Mouse (Mus musculus): ENCODE data around the gene Rsph6a. TPM values are rescaled to one million over a fixed set of nuclear protein-coding genes. Genes with fewer than 3 reads are reported as not detected.
"Not testable (repeated sequence)": the region's sequence is repeated elsewhere in the genome, so short reads cannot be mapped to it uniquely, and the experiment has no call there.

Gene Rsph6a
- polyA plus RNA-seq, 1 experiment from 2014 or later: not detected

DNA sequence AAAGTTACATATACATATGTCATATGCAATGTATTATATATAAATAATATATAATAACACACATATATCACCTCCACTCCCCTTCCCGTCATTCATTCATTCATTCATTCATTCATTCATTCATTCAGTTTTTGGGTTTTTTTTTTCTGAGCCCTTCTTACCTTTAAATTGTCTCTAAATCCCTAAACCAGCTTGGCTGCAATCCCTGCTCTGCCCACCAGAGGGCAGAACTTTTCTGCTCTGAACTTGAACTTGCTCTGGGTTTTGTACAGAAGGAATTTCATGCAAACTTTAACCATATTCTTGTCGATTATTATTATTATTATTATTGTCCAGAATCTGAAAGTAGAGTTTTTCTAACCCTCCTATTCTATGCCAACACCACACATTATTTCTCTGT, 14.2 kb downstream of the Rsph6a start:
- no peak overlapping the region for H3K4me2 ChIP-seq (ENCODE audit: low read length)
- DNase-seq (ENCODE audit: low spot score) (peak; percentile 94), ATAC-seq (replicated peaks; ENCODE audit: low FRiP score, low TSS enrichment, low read depth) (no peak)
- no peak overlapping the region for H3K27ac ChIP-seq (ENCODE audit: low read depth)
- H3K27me3 ChIP-seq (replicated peaks; ENCODE audit: control insufficient read depth, insufficient read depth, low read length): peaks cover 36% of the 10 kb centered on the region
- no peaks in the 10 kb centered on the region for H3K9me3 ChIP-seq (ENCODE audit: control insufficient read depth, low read length)
- no peaks in the 10 kb centered on the region for H3K36me3 ChIP-seq (ENCODE audit: control insufficient read depth, insufficient read depth, low read length)
- H3K4me3 ChIP-seq (ENCODE audit: low read depth, low read length): no peak overlapping the region
- 2% methylated on average over 2 of the region's 2 CpGs for WGBS
- no peak overlapping the region for H3K9ac ChIP-seq (ENCODE audit: low read length)
- H3K4me1 ChIP-seq (replicated peaks; ENCODE audit: control insufficient read depth, insufficient read depth, low read length): no peaks in the 10 kb centered on the region

DNA sequence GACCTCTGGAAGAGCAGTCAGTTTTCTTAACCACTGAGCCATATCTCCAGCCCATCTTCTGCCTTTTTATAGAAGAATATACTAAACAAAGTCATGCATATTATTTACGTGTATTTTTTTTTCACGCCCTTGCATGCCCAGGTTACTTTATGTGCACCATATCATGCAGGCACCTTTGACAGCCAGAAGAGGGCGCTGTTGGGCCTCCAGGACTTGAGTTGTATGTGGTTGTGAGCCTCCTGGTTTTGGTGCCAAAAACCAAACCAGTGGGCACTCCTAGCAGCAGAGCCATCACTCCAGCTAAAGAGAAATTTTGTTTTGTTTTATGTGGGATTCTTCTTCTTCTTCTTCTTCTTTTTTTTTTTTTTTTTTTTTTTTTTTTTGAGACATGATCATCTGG, 15.0 kb downstream of the Rsph6a start:
- Histone ChIP-seq H3K9ac (ENCODE audit: low read length) (no peak overlapping the region), H3K9me3 (ENCODE audit: control insufficient read depth, low read length) (no peaks in the 10 kb centered on the region), H3K27ac (ENCODE audit: low read depth) (no peak overlapping the region), H3K4me1 (replicated peaks; ENCODE audit: control insufficient read depth, insufficient read depth, low read length) (no peaks in the 10 kb centered on the region), H3K27me3 (replicated peaks; ENCODE audit: control insufficient read depth, insufficient read depth, low read length) (peaks cover 30% of the 10 kb centered on the region), H3K4me3 (ENCODE audit: low read depth, low read length) (no peak overlapping the region), H3K36me3 (ENCODE audit: control insufficient read depth, insufficient read depth, low read length) (no peaks in the 10 kb centered on the region), H3K4me2 (ENCODE audit: low read length) (no peak overlapping the region)
- 42% methylated on average over 3 of the region's 3 CpGs for WGBS
- DNase-seq (ENCODE audit: low spot score) (no peak), ATAC-seq (replicated peaks; ENCODE audit: low FRiP score, low TSS enrichment, low read depth) (no peak)

DNA sequence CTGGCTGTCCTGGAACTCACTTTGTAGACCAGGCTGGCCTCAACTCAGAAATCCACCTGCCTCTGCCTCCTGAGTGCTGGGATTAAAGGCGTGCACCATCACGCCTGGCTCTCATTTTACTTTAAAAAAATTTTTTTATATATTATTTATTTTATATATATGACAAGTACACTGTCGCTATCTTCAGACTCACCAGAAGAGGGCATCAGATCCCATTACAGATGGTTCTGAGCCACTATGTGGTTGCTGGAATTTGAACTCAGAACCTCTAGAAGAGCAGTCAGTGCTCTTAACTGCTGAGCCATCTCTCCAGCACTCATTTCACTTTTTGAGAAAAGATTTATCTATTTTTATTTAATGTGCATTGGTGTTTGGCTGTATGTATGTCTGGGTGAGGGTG, 16.5 kb downstream of the Rsph6a start:
- not testable (repeated sequence) for H3K36me3 ChIP-seq (ENCODE audit: control insufficient read depth, insufficient read depth, low read length); H3K27ac ChIP-seq (ENCODE audit: low read depth); H3K4me3 ChIP-seq (ENCODE audit: low read depth, low read length); H3K9ac ChIP-seq (ENCODE audit: low read length); ATAC-seq (replicated peaks; ENCODE audit: low FRiP score, low TSS enrichment, low read depth); DNase-seq (ENCODE audit: low spot score); H3K4me1 ChIP-seq (replicated peaks; ENCODE audit: control insufficient read depth, insufficient read depth, low read length); H3K9me3 ChIP-seq (ENCODE audit: control insufficient read depth, low read length); H3K4me2 ChIP-seq (ENCODE audit: low read length)
- WGBS: 63% methylated on average over 3 of the region's 3 CpGs
- peaks cover 15% of the 10 kb centered on the region for H3K27me3 ChIP-seq (replicated peaks; ENCODE audit: control insufficient read depth, insufficient read depth, low read length)

DNA sequence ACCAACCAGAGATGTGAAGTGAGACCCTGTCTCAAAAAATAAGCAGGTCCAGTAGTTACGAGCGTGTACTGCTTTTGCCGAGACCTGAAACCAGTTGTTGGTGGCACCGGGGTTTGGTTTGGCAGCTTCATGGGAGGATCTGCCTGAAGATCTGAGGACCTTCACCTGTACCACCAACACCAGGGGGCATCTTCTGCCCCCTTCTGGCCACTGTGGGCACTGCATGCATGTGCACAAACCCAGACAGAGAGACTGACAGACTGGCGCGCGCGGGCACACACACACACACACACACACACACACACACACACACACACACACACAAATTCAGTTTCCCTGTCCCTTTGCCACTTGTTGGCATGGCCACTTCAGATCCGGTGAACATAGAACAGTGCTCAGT, 19.0 kb downstream of the Rsph6a start:
- Histone ChIP-seq H3K4me3 (ENCODE audit: low read depth, low read length) (no peak overlapping the region), H3K9me3 (ENCODE audit: control insufficient read depth, low read length) (no peaks in the 10 kb centered on the region), H3K27me3 (replicated peaks; ENCODE audit: control insufficient read depth, insufficient read depth, low read length) (no peaks in the 10 kb centered on the region), H3K4me1 (replicated peaks; ENCODE audit: control insufficient read depth, insufficient read depth, low read length) (peaks cover 16% of the 10 kb centered on the region), H3K9ac (ENCODE audit: low read length) (no peak overlapping the region), H3K4me2 (ENCODE audit: low read length) (no peak overlapping the region), H3K27ac (ENCODE audit: low read depth) (no peak overlapping the region), H3K36me3 (ENCODE audit: control insufficient read depth, insufficient read depth, low read length) (peaks cover 6% of the 10 kb centered on the region)
- DNase-seq (ENCODE audit: low spot score) (no peak), ATAC-seq (replicated peaks; ENCODE audit: low FRiP score, low TSS enrichment, low read depth) (no peak)
- 75% methylated on average over 9 of the region's 9 CpGs for WGBS

DNA sequence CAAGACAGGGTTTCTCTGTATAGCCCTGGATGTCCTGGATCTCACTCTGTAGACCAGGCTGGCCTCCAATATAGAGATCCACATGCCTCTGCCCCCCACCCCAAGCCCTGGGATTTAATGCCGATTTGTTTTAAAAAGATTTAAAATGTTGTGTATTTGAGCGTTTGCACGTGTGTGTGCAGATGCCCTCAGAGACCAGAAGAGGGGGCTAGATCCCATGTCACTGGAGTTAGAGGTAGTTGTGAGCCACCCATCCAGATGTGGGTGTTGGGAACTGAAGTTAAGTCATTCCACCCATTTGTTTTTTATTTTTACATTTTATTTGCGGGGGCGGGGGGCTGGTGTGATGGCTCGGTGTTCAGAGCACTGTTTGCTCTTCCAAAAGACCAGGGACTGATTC, 20.0 kb downstream of the Rsph6a start:
- H3K27me3 ChIP-seq (replicated peaks; ENCODE audit: control insufficient read depth, insufficient read depth, low read length): no peaks in the 10 kb centered on the region
- WGBS: 95% methylated on average over 6 of the region's 6 CpGs
- no peak for ATAC-seq (replicated peaks; ENCODE audit: low FRiP score, low TSS enrichment, low read depth)

DNA sequence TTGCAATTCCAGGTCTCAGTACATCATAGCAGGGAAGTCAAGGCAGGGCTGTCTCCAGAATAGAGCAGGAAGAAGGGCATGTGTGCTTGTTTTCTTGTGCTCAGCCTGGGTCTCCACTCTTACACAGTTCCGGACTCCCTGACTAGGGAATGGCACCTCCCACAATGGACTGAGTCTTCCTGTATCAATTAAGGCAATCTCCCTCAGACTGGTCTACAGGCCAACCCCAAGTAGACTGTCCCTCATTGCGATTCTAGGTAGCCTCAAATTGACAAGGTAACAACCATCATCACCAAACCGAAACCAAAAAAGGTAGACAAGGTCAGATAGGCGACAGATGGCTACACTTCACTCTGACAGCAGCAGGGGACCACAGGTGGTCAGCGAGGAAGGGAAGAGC, 20.7 kb downstream of the Rsph6a start:
- Histone ChIP-seq H3K27ac (ENCODE audit: low read depth) (no peak overlapping the region), H3K4me1 (replicated peaks; ENCODE audit: control insufficient read depth, insufficient read depth, low read length) (peaks cover 16% of the 10 kb centered on the region), H3K4me3 (ENCODE audit: low read depth, low read length) (peak overlapping the region; percentile 99; the same call in 1 of the 2 replicates), H3K36me3 (ENCODE audit: control insufficient read depth, insufficient read depth, low read length) (peaks cover 23% of the 10 kb centered on the region), H3K4me2 (ENCODE audit: low read length) (peak overlapping the region; percentile 50), H3K9ac (ENCODE audit: low read length) (no peak overlapping the region), H3K27me3 (replicated peaks; ENCODE audit: control insufficient read depth, insufficient read depth, low read length) (no peaks in the 10 kb centered on the region), H3K9me3 (ENCODE audit: control insufficient read depth, low read length) (no peaks in the 10 kb centered on the region)
- DNase-seq (ENCODE audit: low spot score) (no peak), ATAC-seq (replicated peaks; ENCODE audit: low FRiP score, low TSS enrichment, low read depth) (no peak)
- 57% methylated on average over 5 of the region's 5 CpGs for WGBS

More for the DNA sequence above, 20.0 kb downstream of the Rsph6a start:
- Histone ChIP-seq H3K36me3 (ENCODE audit: control insufficient read depth, insufficient read depth, low read length) (peaks cover 15% of the 10 kb centered on the region), H3K27ac (ENCODE audit: low read depth) (no peak overlapping the region), H3K4me1 (replicated peaks; ENCODE audit: control insufficient read depth, insufficient read depth, low read length) (peaks cover 16% of the 10 kb centered on the region), H3K9ac (ENCODE audit: low read length) (no peak overlapping the region), H3K9me3 (ENCODE audit: control insufficient read depth, low read length) (no peaks in the 10 kb centered on the region), H3K4me2 (ENCODE audit: low read length) (no peak overlapping the region), H3K4me3 (ENCODE audit: low read depth, low read length) (no peak overlapping the region)
- DNase-seq (ENCODE audit: low spot score): no peak

DNA sequence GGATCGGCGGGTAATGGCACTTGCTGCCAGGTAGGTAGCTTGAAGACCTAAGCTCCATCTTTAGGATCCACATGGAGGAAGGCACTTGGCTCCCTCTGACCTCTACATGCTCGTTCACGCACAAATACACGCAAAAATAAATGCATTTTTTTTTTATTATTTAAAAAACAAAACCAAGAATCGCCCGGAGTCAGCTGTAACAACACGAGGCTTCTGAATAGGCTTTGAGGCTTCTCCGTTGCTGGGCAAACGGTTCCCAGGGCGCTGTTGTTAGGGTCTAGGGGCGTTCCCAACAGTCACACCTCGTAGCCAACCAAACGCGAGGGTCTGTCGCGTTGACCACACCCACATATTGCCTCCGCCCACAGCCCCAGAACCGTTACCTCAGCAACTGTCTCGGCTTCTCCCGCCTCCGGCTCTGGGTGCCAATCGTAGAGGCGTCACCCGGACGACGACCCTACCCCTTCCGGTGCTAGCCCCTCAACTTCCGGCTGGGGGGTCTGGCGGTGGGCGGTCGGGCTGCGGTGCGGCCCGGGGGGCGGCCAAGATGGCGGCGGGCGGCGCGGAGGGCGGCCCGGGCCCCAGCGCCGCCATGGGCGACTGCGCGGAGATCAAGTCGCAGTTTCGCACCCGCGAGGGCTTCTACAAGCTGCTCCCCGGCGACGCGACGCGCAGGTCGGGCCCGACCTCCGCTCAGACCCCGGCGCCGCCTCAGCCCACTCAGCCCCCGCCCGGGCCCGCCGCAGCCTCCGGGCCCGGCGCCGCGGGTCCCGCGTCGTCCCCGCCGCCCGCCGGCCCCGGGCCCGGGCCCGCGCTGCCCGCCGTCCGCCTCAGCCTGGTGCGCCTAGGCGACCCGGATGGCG, 21.5 kb downstream of the Rsph6a start, which contains the start of gene Dmwd:
Gene Dmwd (plus strand): TSS at position 505 of the 863 bp plus-strand sequence.
- WGBS: under 1% methylated on average over 85 of the region's 91 CpGs
- ATAC-seq (replicated peaks; ENCODE audit: low FRiP score, low TSS enrichment, low read depth) (peak; percentile 97), DNase-seq (ENCODE audit: low spot score) (peak; percentile 95)
- Histone ChIP-seq H3K9ac (ENCODE audit: low read length) (peak within 1 kb of the TSS; percentile 98), H3K9me3 (ENCODE audit: control insufficient read depth, low read length) (no peaks in the 10 kb centered on the region), H3K4me2 (ENCODE audit: low read length) (peak within 1 kb of the TSS; percentile 78), H3K4me1 (replicated peaks; ENCODE audit: control insufficient read depth, insufficient read depth, low read length) (peaks cover 16% of the 10 kb centered on the region), H3K4me3 (ENCODE audit: low read depth, low read length) (peak within 1 kb of the TSS; percentile 99), H3K27me3 (replicated peaks; ENCODE audit: control insufficient read depth, insufficient read depth, low read length) (no peaks in the 10 kb centered on the region), H3K36me3 (ENCODE audit: control insufficient read depth, insufficient read depth, low read length) (peaks cover 30% of the 10 kb centered on the region), H3K27ac (ENCODE audit: low read depth) (peak within 1 kb of the TSS; percentile 54)

DNA sequence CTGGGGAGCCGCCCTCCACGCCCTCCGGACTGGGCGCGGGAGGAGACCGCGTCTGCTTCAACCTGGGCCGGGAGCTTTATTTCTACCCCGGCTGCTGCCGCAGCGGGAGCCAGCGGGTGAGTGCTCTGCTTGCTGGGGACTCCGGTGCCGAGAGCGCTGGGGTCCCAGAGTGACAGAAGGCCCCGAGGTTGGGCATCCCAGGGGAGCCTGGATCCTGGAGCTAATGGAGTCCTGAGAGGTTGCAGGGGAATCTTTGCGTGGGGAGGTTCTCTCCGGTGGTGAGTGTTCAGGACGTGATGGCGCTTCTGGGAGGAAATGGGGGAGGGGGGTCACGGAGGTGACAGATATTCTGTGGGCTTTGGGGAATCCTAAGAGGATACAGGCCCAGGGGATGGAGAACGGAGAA, 22.1 kb downstream of the Rsph6a start:
- Histone ChIP-seq H3K4me2 (ENCODE audit: low read length) (peak overlapping the region; percentile 78), H3K9me3 (ENCODE audit: control insufficient read depth, low read length) (no peaks in the 10 kb centered on the region), H3K27ac (ENCODE audit: low read depth) (peak overlapping the region; percentile 54), H3K9ac (ENCODE audit: low read length) (peak overlapping the region; percentile 98), H3K4me3 (ENCODE audit: low read depth, low read length) (peak overlapping the region; percentile 99), H3K36me3 (ENCODE audit: control insufficient read depth, insufficient read depth, low read length) (peaks cover 36% of the 10 kb centered on the region), H3K4me1 (replicated peaks; ENCODE audit: control insufficient read depth, insufficient read depth, low read length) (peaks cover 16% of the 10 kb centered on the region), H3K27me3 (replicated peaks; ENCODE audit: control insufficient read depth, insufficient read depth, low read length) (no peaks in the 10 kb centered on the region)
- ATAC-seq (replicated peaks; ENCODE audit: low FRiP score, low TSS enrichment, low read depth) (peak; percentile 22; the same call in 1 of the 2 replicates), DNase-seq (ENCODE audit: low spot score) (no peak)
- WGBS: under 1% methylated on average over 22 of the region's 22 CpGs

Data from intestine, embryonic 14.5 days (tissue).